Mouse (Mus musculus) embryonic fibroblast, embryonic 13.5 days (primary cell): ENCODE results near the gene Mpdz. TPM values are rescaled to one million over a fixed set of nuclear protein-coding genes. Genes with fewer than 3 reads are reported as not detected.

Experiments
- H3K27ac ChIP-seq: 2 replicates; pipeline ENCODE4 v1.5.1; 2012; ENCODE audit warnings: low read length, control low read depth, inconsistent platforms; ENCODE audit not compliant: insufficient read depth
- H3K4me1 ChIP-seq: 2 replicates; pipeline ENCODE4 v1.6.1; 2011; ENCODE audit warnings: low read length; ENCODE audit not compliant: control insufficient read depth, insufficient read depth
- H3K4me3 ChIP-seq: 2 replicates; pipeline ENCODE4 v1.5.1; 2011; ENCODE audit warnings: mild to moderate bottlenecking, control low read depth, low read length; ENCODE audit not compliant: insufficient read depth
- CTCF ChIP-seq: IDR thresholded peaks from 2 replicates; pipeline ENCODE4 v1.5.1; 2011; ENCODE audit warnings: mild to moderate bottlenecking, control low read depth, low read length, moderate library complexity, borderline replicate concordance; ENCODE audit not compliant: insufficient read depth
- POLR2A ChIP-seq: IDR thresholded peaks from 2 replicates; pipeline ENCODE4 v1.6.1; 2011; ENCODE audit warnings: low read depth, mild to moderate bottlenecking, control low read depth, low read length, moderate library complexity
- polyA plus RNA-seq: library from polyadenylated mRNA; stranded (reverse); fragments of >200 nt; gene quantifications from 2 replicates; pipeline ENCODE4 v1.2.4, GENCODE M21; 2011; ENCODE audit warnings: low read depth; ENCODE audit not compliant: missing spikeins, insufficient read length

Gene Mpdz
- polyA plus RNA-seq, 1 experiment: 59.9 TPM

GRCm38 (mm10) chr4:81252859-81253780, 189.5 kb downstream of the Mpdz start:
- no peak overlapping the region for H3K4me3 ChIP-seq
- no peaks in the 10 kb centered on the region for H3K4me1 ChIP-seq
- no peak overlapping the region for H3K27ac ChIP-seq
- no peak for TF ChIP-seq POLR2A
- no peak for TF ChIP-seq CTCF

- H3K4me1 ChIP-seq: no peaks in the 10 kb centered on the region
- TF ChIP-seq CTCF (no peak), POLR2A (no peak)
Observed at GRCm38 (mm10) chr4:81252334-81252733, 190.3 kb downstream of the Mpdz start.

GRCm38 (mm10) chr4:81251934-81252333, 190.7 kb downstream of the Mpdz start:
- TF ChIP-seq POLR2A (no peak), CTCF (peak; percentile 55; the same call in 1 of the 2 replicates)
- H3K27ac ChIP-seq: no peak overlapping the region
- H3K4me3 ChIP-seq: no peak overlapping the region
- no peaks in the 10 kb centered on the region for H3K4me1 ChIP-seq

More at GRCm38 (mm10) chr4:81252334-81252733, 190.3 kb downstream of the Mpdz start:
- Histone ChIP-seq H3K4me3 (no peak overlapping the region), H3K27ac (no peak overlapping the region)

GRCm38 (mm10) chr4:81249245-81249644, 193.4 kb downstream of the Mpdz start:
- TF ChIP-seq CTCF (no peak), POLR2A (no peak)
- Histone ChIP-seq H3K27ac (no peak overlapping the region), H3K4me1 (no peaks in the 10 kb centered on the region), H3K4me3 (no peak overlapping the region)

GRCm38 (mm10) chr4:81236227-81236626, 206.4 kb downstream of the Mpdz start:
- H3K4me3 ChIP-seq: no peak overlapping the region
- H3K27ac ChIP-seq: 0 out of 2 replicates have a peak overlapping the region, but pooled peaks have one; percentile 40
- H3K4me1 ChIP-seq: no peaks in the 10 kb centered on the region; the same call in none of the 2 replicates
- no peak for TF ChIP-seq POLR2A
- no peak for TF ChIP-seq CTCF
